Mouse (Mus musculus) G1E (cell line): Measurements from ENCODE around the gene 1700016H13Rik. TPM values are rescaled to one million over a fixed set of nuclear protein-coding genes. Genes with fewer than 3 reads are reported as not detected.

Source experiments
- ATAC-seq: 2 replicates; pipeline ENCODE4 v1.8.0; 2016; ENCODE audit warnings: mild to moderate bottlenecking; ENCODE audit not compliant: insufficient number of reproducible peaks, poor library complexity, low FRiP score, severe bottlenecking; ENCODE audit errors: extremely low read depth
- DNase-seq: peaks from one replicate; pipeline ENCODE4 v3.0.0; 2012; ENCODE audit warnings: low spot score
- H3K27me3 ChIP-seq: 2 replicates; pipeline ENCODE4 v1.6.1; 2012; ENCODE audit warnings: mild to moderate bottlenecking, low read length, inconsistent platforms; ENCODE audit not compliant: insufficient read depth
- H3K36me3 ChIP-seq: replicated peaks from 2 replicates; pipeline ENCODE3; 2012; ENCODE audit warnings: mild to moderate bottlenecking, inconsistent platforms
- H3K4me1 ChIP-seq: 2 replicates; pipeline ENCODE4 v1.6.1; 2012; ENCODE audit warnings: low read depth, low read length, inconsistent platforms, mixed read lengths; ENCODE audit not compliant: insufficient read depth
- H3K4me3 ChIP-seq: 2 replicates; pipeline ENCODE4 v1.5.1; 2012; ENCODE audit warnings: low read depth, mild to moderate bottlenecking, inconsistent platforms, low read length, moderate library complexity, mixed read lengths
- H3K9me3 ChIP-seq: replicated peaks from 2 replicates; pipeline ENCODE4 v1.6.1; 2012; ENCODE audit warnings: inconsistent platforms
- CTCF ChIP-seq: IDR thresholded peaks from 2 replicates; pipeline ENCODE4 v1.5.1; 2012; ENCODE audit warnings: low read depth, low read length, inconsistent platforms, mixed read lengths
- GATA1 ChIP-seq: IDR thresholded peaks from 2 replicates; pipeline ENCODE4 v1.6.1; 2012; ENCODE audit warnings: borderline replicate concordance, low read length, inconsistent platforms, mixed read lengths
- GATA2 ChIP-seq: IDR thresholded peaks from 2 replicates; pipeline ENCODE4 v1.6.1; 2012; ENCODE audit warnings: low read depth, low read length, inconsistent platforms, borderline replicate concordance
- POLR2AphosphoS5 ChIP-seq: IDR thresholded peaks from 2 replicates; pipeline ENCODE4 v1.6.1; 2012; ENCODE audit warnings: low read depth, low read length, inconsistent platforms; ENCODE audit not compliant: insufficient replicate concordance
- TAL1 ChIP-seq: conservative IDR thresholded peaks from 2 replicates; pipeline ENCODE4 v1.6.1; 2012; ENCODE audit warnings: low read depth, low read length, inconsistent platforms, mixed read lengths
- polyA plus RNA-seq: library from polyadenylated mRNA; stranded (reverse); fragments of >175 nt; gene quantifications from 2 replicates; pipeline ENCODE4 v1.2.3, GENCODE M21; 2012
- total RNA-seq, 2 experiments: library from RNA; stranded (forward) in 1 of 2; stranded (reverse) in 1 of 2; fragments of 200-1000 nt in 1 of 2; fragments of >200 nt in 1 of 2; fragmentation: Nextera tagmentation in 1 of 2; gene quantifications; 2 replicates each; pipeline ENCODE4 v1.2.3; 2014 to 2017

The 1700016H13Rik gene
- total RNA-seq (2014; fragmentation: Nextera tagmentation) (not detected in 2 replicates), total RNA-seq (2017) (not detected in 2 replicates), polyA plus RNA-seq (not detected in 2 replicates)

- no peaks in the 10 kb centered on the region for H3K27me3 ChIP-seq
- no peak for DNase-seq
- no peak for TF ChIP-seq GATA1
- no peak for TF ChIP-seq GATA2
- TF ChIP-seq POLR2AphosphoS5, result no peak
- TF ChIP-seq CTCF, result no peak
- TF ChIP-seq TAL1, result no peak
- H3K9me3 ChIP-seq, result peaks cover 6% of the 10 kb centered on the region
- ATAC-seq, result no peak
- H3K4me1 ChIP-seq, result no peaks in the 10 kb centered on the region; the same call in 1 of the 2 replicates
- H3K36me3 ChIP-seq, result no peaks in the 10 kb centered on the region
- H3K4me3 ChIP-seq, result no peak within 1 kb of the TSS
Measured at GRCm38 (mm10) chr5:103655346-103656118, at the start of gene 1700016H13Rik. Gene 1700016H13Rik (minus strand): TSS chr5:103656010.

- H3K4me3 ChIP-seq, result no peak overlapping the region
- ATAC-seq (no peak), DNase-seq (no peak)
- H3K27me3 ChIP-seq, result peaks cover 21% of the 10 kb centered on the region
- H3K9me3 ChIP-seq, result no peaks in the 10 kb centered on the region
- H3K36me3 ChIP-seq, result no peaks in the 10 kb centered on the region
- H3K4me1 ChIP-seq, result peaks cover 22% of the 10 kb centered on the region
- TF ChIP-seq GATA2 (no peak), GATA1 (no peak), POLR2AphosphoS5 (no peak)
Measured at GRCm38 (mm10) chr5:103705331-103705730, 49.5 kb upstream of the 1700016H13Rik start.

DNA sequence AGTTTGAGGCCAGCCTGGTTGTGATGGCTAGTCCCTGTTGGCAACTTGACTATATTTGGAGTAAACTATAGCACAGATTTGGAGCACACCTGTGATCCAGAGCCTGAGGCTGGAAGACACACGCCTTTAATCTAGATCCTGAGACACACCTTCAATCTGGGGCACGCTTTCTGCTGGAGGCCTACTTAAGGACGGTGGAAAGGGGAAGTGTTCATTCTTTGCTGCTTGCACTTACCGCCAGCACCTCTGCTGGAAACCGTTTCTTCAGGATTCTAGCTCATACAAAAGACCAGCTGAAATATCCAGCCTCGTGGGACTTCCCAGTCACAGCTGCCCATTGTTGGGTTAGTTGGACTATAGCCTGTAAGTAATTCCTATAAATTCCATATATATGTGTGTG lies 46.7 kb upstream of the 1700016H13Rik start:
- ATAC-seq (peak; percentile 55; the same call in 1 of the 2 replicates), DNase-seq (no peak)
- H3K4me1 ChIP-seq, result peaks cover 12% of the 10 kb centered on the region
- no peak overlapping the region for H3K4me3 ChIP-seq
- H3K9me3 ChIP-seq, result no peaks in the 10 kb centered on the region
- H3K27me3 ChIP-seq, result peaks cover 28% of the 10 kb centered on the region
- H3K36me3 ChIP-seq, result no peaks in the 10 kb centered on the region
- no peak for TF ChIP-seq GATA2
- no peak for TF ChIP-seq POLR2AphosphoS5
- TF ChIP-seq CTCF, result no peak
- no peak for TF ChIP-seq GATA1
- no peak for TF ChIP-seq TAL1

- H3K36me3 ChIP-seq, result no peaks in the 10 kb centered on the region
- DNase-seq (no peak), ATAC-seq (no peak)
- H3K4me3 ChIP-seq, result no peak overlapping the region
- peaks cover 12% of the 10 kb centered on the region for H3K4me1 ChIP-seq
- H3K27me3 ChIP-seq, result peaks cover 33% of the 10 kb centered on the region
- TF ChIP-seq TAL1, result no peak
- TF ChIP-seq CTCF, result 0 out of 2 replicates have a peak, but pooled peaks have one; percentile 6
- H3K9me3 ChIP-seq, result no peaks in the 10 kb centered on the region
Measured at GRCm38 (mm10) chr5:103701466-103701865, 45.7 kb upstream of the 1700016H13Rik start.

DNA sequence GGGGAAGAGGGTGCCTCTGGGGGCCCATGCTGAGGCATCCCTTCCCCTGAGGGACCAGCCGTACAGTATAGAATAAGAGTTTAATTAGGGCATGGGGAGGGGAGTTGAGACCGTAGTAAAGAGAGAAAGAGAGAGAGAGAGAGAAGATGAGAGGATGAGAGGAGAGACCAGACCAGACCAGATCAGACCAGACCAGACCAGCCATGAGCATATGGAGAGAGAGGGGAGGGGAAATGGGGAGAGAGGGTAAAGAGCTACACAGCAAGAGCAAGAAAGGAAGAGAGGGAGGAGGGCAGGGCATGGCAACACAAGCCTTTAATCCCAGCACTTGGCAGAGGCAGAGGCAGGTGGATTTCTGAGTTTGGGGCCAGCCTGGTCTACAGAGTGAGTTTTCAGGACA lies 44.9 kb upstream of the 1700016H13Rik start:
- DNase-seq (no peak), ATAC-seq (no peak)
- Histone ChIP-seq H3K36me3 (no peaks in the 10 kb centered on the region), H3K27me3 (peaks cover 30% of the 10 kb centered on the region), H3K4me1 (peaks cover 11% of the 10 kb centered on the region), H3K4me3 (no peak overlapping the region), H3K9me3 (no peaks in the 10 kb centered on the region)
- no peak for TF ChIP-seq GATA2

- TF ChIP-seq GATA1, result no peak
- no peak for TF ChIP-seq POLR2AphosphoS5
- no peak for TF ChIP-seq TAL1
- no peak for TF ChIP-seq CTCF
- TF ChIP-seq GATA2, result no peak
- Histone ChIP-seq H3K9me3 (no peaks in the 10 kb centered on the region), H3K4me3 (no peak overlapping the region), H3K27me3 (peaks cover 34% of the 10 kb centered on the region), H3K4me1 (peaks cover 11% of the 10 kb centered on the region), H3K36me3 (no peaks in the 10 kb centered on the region)
- no peak for ATAC-seq
- DNase-seq, result no peak
Measured at GRCm38 (mm10) chr5:103699537-103699936, 43.7 kb upstream of the 1700016H13Rik start.

- Histone ChIP-seq H3K4me3 (no peak overlapping the region), H3K4me1 (peaks cover 15% of the 10 kb centered on the region), H3K27me3 (peaks cover 35% of the 10 kb centered on the region), H3K36me3 (no peaks in the 10 kb centered on the region), H3K9me3 (no peaks in the 10 kb centered on the region)
- no peak for ATAC-seq
- no peak for DNase-seq
- TF ChIP-seq GATA2 (no peak), GATA1 (no peak), CTCF (no peak), TAL1 (no peak), POLR2AphosphoS5 (no peak)
Measured at GRCm38 (mm10) chr5:103698577-103698976, 42.8 kb upstream of the 1700016H13Rik start.
